Mouse (Mus musculus) bone marrow macrophage, adult 2 months (primary cell): ENCODE measurements around the gene Tepp.

Experiments used
- CTCF ChIP-seq: IDR thresholded peaks from 2 replicates; pipeline ENCODE4 v1.5.1; 2012; ENCODE audit warnings: low read depth, mild to moderate bottlenecking, low read length, moderate library complexity
- POLR2A ChIP-seq: IDR thresholded peaks from 2 replicates; pipeline ENCODE4 v1.6.1; 2012; ENCODE audit warnings: mild to moderate bottlenecking, low read depth, low read length, borderline replicate concordance

- TF ChIP-seq CTCF (no peak), POLR2A (no peak)
Measured at GRCm38 (mm10) chr8:95332437-95333199, 22.3 kb downstream of the Tepp start.
